Mouse (Mus musculus) mammary gland, adult 2 months (tissue): ENCODE results near the gene Gm13199. TPM values are rescaled to one million over a fixed set of nuclear protein-coding genes. Genes with fewer than 3 reads are reported as not detected.

Experiments used
- polyA plus RNA-seq: library from polyadenylated mRNA; depleted of rRNA; stranded (reverse); fragments of >200 nt; gene quantifications from 2 replicates; pipeline ENCODE4 v1.2.3, GENCODE M21; 2012; ENCODE audit warnings: low replicate concordance; rRNA removed

Gm13199 gene
- 1.5 and 2.4 TPM in 2 replicates for polyA plus RNA-seq

DNA sequence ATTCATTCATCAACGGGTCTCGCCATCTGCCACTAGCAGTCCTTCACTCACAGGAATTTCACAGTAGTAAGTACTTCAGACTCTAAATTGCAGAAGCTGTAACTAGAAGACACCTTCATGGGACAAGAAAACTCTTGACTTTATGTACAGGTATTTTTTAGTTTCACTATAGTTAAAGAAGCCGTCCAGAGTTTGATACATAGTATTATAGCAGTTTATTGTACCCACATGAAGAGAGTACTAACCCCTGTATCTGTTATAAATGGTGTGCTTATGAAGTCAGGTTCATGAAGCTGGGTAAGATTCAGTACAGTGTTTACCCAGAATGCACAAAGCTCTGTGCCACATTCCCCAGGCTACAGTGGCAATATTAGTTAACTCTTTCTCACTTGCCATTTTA is at the start of gene Gm13199:
Gene Gm13199, minus strand, starts transcription at position 101 of the 400 bp plus-strand sequence.

DNA sequence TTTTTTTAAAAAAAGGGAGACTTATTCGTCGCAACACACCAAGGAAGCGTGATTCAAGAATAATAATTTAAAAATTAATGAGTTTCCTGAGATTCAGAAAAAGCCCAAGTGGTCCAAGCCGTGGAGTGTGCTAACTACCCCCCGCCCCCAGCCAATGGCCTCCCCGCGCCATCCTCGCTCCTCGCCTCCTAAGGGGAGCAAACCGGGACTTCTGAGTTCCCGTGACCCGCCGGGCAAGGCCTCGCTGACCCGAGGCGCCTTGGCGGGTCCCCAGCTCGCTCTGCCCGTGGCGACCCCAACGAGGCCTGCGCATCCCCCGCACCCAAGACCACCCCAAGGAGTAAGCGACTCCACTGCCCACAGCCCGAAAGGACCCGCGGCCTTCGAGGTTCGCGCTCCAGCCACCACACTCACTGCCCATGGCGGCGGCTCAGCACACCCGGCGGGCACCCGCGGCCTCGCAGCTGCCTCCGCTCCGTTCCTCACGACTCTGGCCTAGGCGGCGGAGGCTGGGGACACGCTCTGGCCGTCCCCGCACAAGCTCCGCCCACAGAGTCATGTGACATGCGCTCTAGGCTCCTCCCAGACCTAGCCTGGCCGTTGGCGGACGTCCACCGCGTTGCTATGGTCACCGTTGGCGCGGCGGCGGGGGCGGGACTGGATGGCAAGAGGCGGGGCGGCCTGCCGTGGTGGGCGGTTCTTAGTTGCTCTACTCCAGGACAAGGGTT is 32.3 kb upstream of the Gm13199 start, which contains the start of gene Sec61a2:
Gene Sec61a2, minus strand, starts transcription at position 590 of the 728 bp plus-strand sequence.

DNA sequence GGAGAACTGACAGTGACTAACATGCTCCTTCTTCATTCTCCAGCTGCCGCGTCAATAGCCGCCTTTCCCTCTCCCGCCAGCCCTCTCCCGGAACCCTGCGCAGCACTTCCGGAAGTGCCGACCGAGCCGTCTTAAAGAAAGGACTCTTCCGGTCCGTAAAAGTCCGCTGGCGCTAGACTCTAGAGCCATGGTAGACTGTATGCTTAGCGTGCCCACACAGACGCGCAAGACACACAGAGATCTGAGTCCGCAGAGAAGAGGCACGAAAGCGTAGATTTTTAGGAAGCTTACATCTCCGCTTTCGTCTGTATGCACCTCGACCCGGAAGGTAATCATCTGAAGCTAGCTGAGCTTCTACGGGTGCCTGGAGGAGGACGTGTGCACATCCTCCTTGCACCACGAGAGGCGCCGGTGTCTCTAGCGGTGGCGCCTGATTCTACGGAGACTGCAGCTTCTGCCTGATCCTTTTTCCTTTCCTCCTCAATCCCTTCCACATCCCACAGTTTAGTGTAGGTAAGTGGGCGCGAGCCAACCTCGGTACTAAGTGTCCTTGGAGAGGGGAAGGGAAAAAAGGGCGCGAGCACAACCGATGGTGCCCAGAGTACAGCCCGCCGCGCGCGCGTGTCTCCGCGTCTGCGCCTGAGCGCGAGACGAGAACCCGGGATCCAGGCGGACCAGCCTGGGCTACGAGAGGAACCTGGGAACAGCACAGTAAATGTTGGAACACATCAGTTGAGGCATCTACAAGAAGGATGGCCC is 17.7 kb downstream of the Gm13199 start, which contains the start of the genes Nudt5 and Cdc123:
Gene Nudt5, plus strand, starts transcription at position 147 of the 759 bp plus-strand sequence.
Gene Cdc123, minus strand, starts transcription at position 292 of the 759 bp plus-strand sequence.

Other genes with a start within 250 kb of the Gm13199 start
- 4.6 and 9.3 TPM in 2 replicates for gene Camk1d, start 148.4 kb downstream of the Gm13199 start, polyA plus RNA-seq
- 5.9 and 11.1 TPM in 2 replicates for gene Nudt5, start 17.9 kb downstream of the Gm13199 start, polyA plus RNA-seq
- gene Cdc123, start 17.8 kb downstream of the Gm13199 start, polyA plus RNA-seq, result 34.0 and 87.3 TPM in 2 replicates
- gene Sec61a2, start 32.5 kb upstream of the Gm13199 start, polyA plus RNA-seq, result 25.2 and 68.4 TPM in 2 replicates
- 2.7 and 5.3 TPM in 2 replicates for gene Dhtkd1, start 79.9 kb upstream of the Gm13199 start, polyA plus RNA-seq
- 1.6 and 3.1 TPM in 2 replicates for gene Upf2, start 88.5 kb upstream of the Gm13199 start, polyA plus RNA-seq